Mouse (Mus musculus): ENCODE results near the gene Olfr473. TPM values are rescaled to one million over a fixed set of nuclear protein-coding genes. Genes with fewer than 3 reads are reported as not detected.
"Not testable (repeated sequence)": the region's sequence is repeated elsewhere in the genome, so short reads cannot be mapped to it uniquely, and the experiment has no call there.

The Olfr473 gene
- not detected in 2 replicates for polyA plus RNA-seq (2016; fragmentation: Nextera tagmentation; extraction: Ambion mirVana)

DNA sequence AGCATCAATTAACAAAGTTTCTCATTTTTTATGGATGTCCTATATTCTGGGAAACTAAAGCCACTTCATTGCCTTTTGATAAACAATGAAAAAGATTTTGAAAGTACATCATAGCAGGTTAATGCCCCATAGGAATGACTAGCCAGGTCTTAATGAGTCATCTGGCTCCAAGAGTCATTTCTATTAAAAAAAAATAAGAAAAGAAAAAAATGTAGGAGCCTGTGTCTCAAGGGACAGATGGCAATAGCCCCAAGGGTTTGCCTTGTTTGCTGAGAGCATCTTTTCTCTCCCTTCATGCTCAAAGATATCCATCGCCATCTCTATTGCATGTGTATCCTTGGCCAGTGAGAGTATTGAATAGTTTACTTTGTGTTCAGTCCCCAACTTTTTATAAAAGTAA lies at the start of gene Olfr473:
TSS of gene Olfr473 (plus strand) at position 301 of the 400 bp plus-strand sequence.
- WGBS, result 94% methylated on average over 1 of the region's 1 CpGs
- H3K4me1 ChIP-seq (replicated peaks), result no peaks in the 10 kb centered on the region
- peaks cover 9% of the 10 kb centered on the region for H3K9me3 ChIP-seq (replicated peaks)
- ATAC-seq (ENCODE audit: insufficient number of reproducible peaks, low FRiP score), result no peak
- H3K4me3 ChIP-seq, result no peak within 1 kb of the TSS
- no peaks in the 10 kb centered on the region for H3K27me3 ChIP-seq (replicated peaks)
- no peaks in the 10 kb centered on the region for H3K36me3 ChIP-seq
- H3K27ac ChIP-seq (ENCODE audit: poor library complexity, severe bottlenecking), result no peak within 1 kb of the TSS
- no peak within 1 kb of the TSS for H3K4me2 ChIP-seq
- no peak within 1 kb of the TSS for H3K9ac ChIP-seq

DNA sequence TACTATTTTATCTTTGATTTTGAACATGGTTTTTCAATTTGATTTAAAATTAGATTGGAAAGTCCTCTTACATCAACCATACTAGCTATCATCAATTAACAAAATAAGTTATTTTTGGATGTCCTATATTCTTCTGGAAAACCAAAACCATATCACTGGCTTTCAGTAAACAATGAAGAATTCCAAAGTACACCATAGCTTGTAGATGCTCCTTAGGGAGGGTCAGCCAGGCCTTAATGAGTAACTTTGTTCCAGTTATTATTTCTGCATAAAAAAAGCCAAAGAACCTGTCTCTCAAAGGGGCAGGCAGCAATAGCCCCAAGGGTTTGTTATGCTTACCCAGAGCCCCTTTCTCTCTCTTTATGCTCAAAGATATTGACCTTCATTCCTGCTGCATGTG lies 32.6 kb upstream of the Olfr473 start, which contains the start of gene Olfr472:
TSS of gene Olfr472 (plus strand) at position 301 of the 400 bp plus-strand sequence.
- Histone ChIP-seq H3K4me1 (replicated peaks) (no peaks in the 10 kb centered on the region), H3K27ac (ENCODE audit: poor library complexity, severe bottlenecking) (no peak within 1 kb of the TSS), H3K4me2 (no peak within 1 kb of the TSS), H3K4me3 (no peak within 1 kb of the TSS), H3K27me3 (replicated peaks) (no peaks in the 10 kb centered on the region), H3K9ac (no peak within 1 kb of the TSS), H3K36me3 (no peaks in the 10 kb centered on the region), H3K9me3 (replicated peaks) (no peaks in the 10 kb centered on the region)
- no peak for ATAC-seq (ENCODE audit: insufficient number of reproducible peaks, low FRiP score)

DNA sequence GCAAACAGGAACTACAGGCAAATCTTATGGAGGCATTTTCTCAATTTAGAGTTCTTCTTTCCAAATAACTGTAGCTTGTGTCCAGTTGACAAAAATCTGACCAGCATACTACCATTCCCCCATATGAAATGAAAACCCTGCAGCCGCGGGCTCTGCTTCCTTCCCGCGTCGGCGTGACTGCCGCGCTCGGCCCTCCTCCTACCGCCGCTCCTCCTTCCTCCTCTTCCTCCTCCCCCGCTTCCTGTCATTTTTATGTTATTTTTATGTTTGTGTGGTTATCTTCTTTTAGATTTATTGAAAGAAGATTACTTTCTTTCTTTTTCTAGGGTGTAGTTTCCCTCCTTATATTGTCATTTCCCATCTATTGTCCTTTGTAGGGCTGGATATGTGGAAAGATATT lies 22.3 kb downstream of the Olfr473 start:
- 92% methylated on average over 12 of the region's 12 CpGs for WGBS
- H3K27me3 ChIP-seq (replicated peaks); H3K4me1 ChIP-seq (replicated peaks); H3K9me3 ChIP-seq (replicated peaks); ATAC-seq (ENCODE audit: insufficient number of reproducible peaks, low FRiP score); H3K36me3 ChIP-seq; H3K4me3 ChIP-seq; H3K27ac ChIP-seq (ENCODE audit: poor library complexity, severe bottlenecking); H3K9ac ChIP-seq; H3K4me2 ChIP-seq: not testable (repeated sequence)

DNA sequence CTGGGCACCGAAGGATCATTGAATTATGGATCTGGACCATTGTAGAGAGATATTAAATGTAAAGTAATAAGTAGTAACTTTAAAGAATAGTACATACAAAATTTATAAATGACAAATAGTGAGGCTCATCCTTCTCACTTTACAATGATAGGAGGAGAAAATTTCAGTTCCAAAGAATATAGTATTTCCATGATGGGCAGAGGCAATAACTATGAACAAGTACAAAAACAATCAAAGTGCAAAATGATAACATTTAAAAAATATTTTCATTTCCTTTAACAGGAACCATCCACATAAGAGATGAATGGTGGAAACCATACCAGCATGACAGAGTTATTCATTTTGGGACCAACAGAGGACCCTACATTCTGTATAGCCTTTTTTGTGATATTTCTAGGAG lies 24.1 kb downstream of the Olfr473 start, which contains the start of gene Olfr474:
TSS of gene Olfr474 (plus strand) at position 301 of the 400 bp plus-strand sequence.
- Histone ChIP-seq H3K9ac (no peak within 1 kb of the TSS), H3K9me3 (replicated peaks) (peaks cover 8% of the 10 kb centered on the region), H3K4me3 (no peak within 1 kb of the TSS), H3K36me3 (no peaks in the 10 kb centered on the region), H3K4me1 (replicated peaks) (no peaks in the 10 kb centered on the region), H3K27ac (ENCODE audit: poor library complexity, severe bottlenecking) (no peak within 1 kb of the TSS), H3K27me3 (replicated peaks) (no peaks in the 10 kb centered on the region), H3K4me2 (no peak within 1 kb of the TSS)
- ATAC-seq (ENCODE audit: insufficient number of reproducible peaks, low FRiP score), result no peak
- 77% methylated on average over 1 of the region's 1 CpGs for WGBS

DNA sequence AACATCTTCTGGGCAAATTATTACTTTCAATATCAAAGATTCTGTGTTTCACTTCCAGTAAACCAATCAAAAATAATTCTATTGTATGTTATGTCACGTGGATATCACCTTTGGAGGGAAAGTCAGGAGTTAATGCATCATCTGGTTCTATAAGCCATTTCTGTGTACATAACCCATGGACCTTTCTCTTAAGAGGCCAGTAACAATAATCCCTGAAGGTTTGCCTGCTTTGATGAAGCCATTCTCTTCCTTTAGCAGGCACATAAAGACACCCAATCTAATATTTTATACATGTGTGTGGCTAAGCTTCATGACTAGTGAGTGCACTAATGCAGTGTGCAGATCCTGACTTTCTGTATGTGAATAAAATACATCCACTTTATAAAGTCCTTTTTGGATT lies 34.3 kb downstream of the Olfr473 start, which contains the start of gene Olfr476:
TSS of gene Olfr476 (plus strand) at position 301 of the 400 bp plus-strand sequence.
- H3K4me1 ChIP-seq (replicated peaks), result no peaks in the 10 kb centered on the region
- no peak within 1 kb of the TSS for H3K9ac ChIP-seq
- WGBS, result 45% methylated on average over 1 of the region's 1 CpGs
- ATAC-seq (ENCODE audit: insufficient number of reproducible peaks, low FRiP score), result no peak
- H3K9me3 ChIP-seq (replicated peaks), result no peaks in the 10 kb centered on the region
- no peak within 1 kb of the TSS for H3K27ac ChIP-seq (ENCODE audit: poor library complexity, severe bottlenecking)
- H3K36me3 ChIP-seq, result no peaks in the 10 kb centered on the region
- no peaks in the 10 kb centered on the region for H3K27me3 ChIP-seq (replicated peaks)
- no peak within 1 kb of the TSS for H3K4me3 ChIP-seq
- H3K4me2 ChIP-seq, result no peak within 1 kb of the TSS

Other genes starting within 250 kb of the Olfr473 start
- gene Cyb5r2, start 172.4 kb upstream of the Olfr473 start, polyA plus RNA-seq (2016; fragmentation: Nextera tagmentation; extraction: Ambion mirVana), result 1.1 and 1.4 TPM in 2 replicates
- gene Ovch2, start 129.2 kb upstream of the Olfr473 start, polyA plus RNA-seq (2016; fragmentation: Nextera tagmentation; extraction: Ambion mirVana), result not detected in 2 replicates
- not detected in 2 replicates for gene Olfr467, start 118.2 kb upstream of the Olfr473 start, polyA plus RNA-seq (2016; fragmentation: Nextera tagmentation; extraction: Ambion mirVana)
- not detected in 2 replicates for gene Olfr469, start 104.9 kb upstream of the Olfr473 start, polyA plus RNA-seq (2016; fragmentation: Nextera tagmentation; extraction: Ambion mirVana)
- not detected in 2 replicates for gene Olfr470, start 83.0 kb upstream of the Olfr473 start, polyA plus RNA-seq (2016; fragmentation: Nextera tagmentation; extraction: Ambion mirVana)
- gene Olfr472, start 32.5 kb upstream of the Olfr473 start, polyA plus RNA-seq (2016; fragmentation: Nextera tagmentation; extraction: Ambion mirVana), result not detected in 2 replicates
- not detected in 2 replicates for gene Olfr474, start 24.2 kb downstream of the Olfr473 start, polyA plus RNA-seq (2016; fragmentation: Nextera tagmentation; extraction: Ambion mirVana)
- not detected in 2 replicates for gene Olfr476, start 34.4 kb downstream of the Olfr473 start, polyA plus RNA-seq (2016; fragmentation: Nextera tagmentation; extraction: Ambion mirVana)
- not detected in 2 replicates for gene Olfr477, start 56.2 kb downstream of the Olfr473 start, polyA plus RNA-seq (2016; fragmentation: Nextera tagmentation; extraction: Ambion mirVana)
- not detected in 2 replicates for gene Olfr478, start 103.5 kb downstream of the Olfr473 start, polyA plus RNA-seq (2016; fragmentation: Nextera tagmentation; extraction: Ambion mirVana)
- gene Olfr479, start 120.2 kb downstream of the Olfr473 start, polyA plus RNA-seq (2016; fragmentation: Nextera tagmentation; extraction: Ambion mirVana), result not detected in 2 replicates
- not detected in 2 replicates for gene Olfr480, start 136.9 kb downstream of the Olfr473 start, polyA plus RNA-seq (2016; fragmentation: Nextera tagmentation; extraction: Ambion mirVana)
- gene Olfr481, start 149.4 kb downstream of the Olfr473 start, polyA plus RNA-seq (2016; fragmentation: Nextera tagmentation; extraction: Ambion mirVana), result not detected in 2 replicates
- not detected in 2 replicates for gene Olfr482, start 167.1 kb downstream of the Olfr473 start, polyA plus RNA-seq (2016; fragmentation: Nextera tagmentation; extraction: Ambion mirVana)
- gene Olfr483, start 170.4 kb downstream of the Olfr473 start, polyA plus RNA-seq (2016; fragmentation: Nextera tagmentation; extraction: Ambion mirVana), result not detected in 2 replicates
- not detected in 2 replicates for gene Olfr484, start 197.0 kb downstream of the Olfr473 start, polyA plus RNA-seq (2016; fragmentation: Nextera tagmentation; extraction: Ambion mirVana)
- not detected in 2 replicates for gene Olfr485, start 229.4 kb downstream of the Olfr473 start, polyA plus RNA-seq (2016; fragmentation: Nextera tagmentation; extraction: Ambion mirVana)
- gene Olfr486, start 242.3 kb downstream of the Olfr473 start, polyA plus RNA-seq (2016; fragmentation: Nextera tagmentation; extraction: Ambion mirVana), result not detected in 2 replicates

All from heart, embryonic 12.5 days (tissue).